Mouse (Mus musculus): ENCODE results near the gene Wwc1. TPM values are rescaled to one million over a fixed set of nuclear protein-coding genes. Genes with fewer than 3 reads are reported as not detected.

Gene Wwc1
- polyA plus RNA-seq, 1 experiment from 2014 or later: 6.5 TPM

- Histone ChIP-seq H3K4me3 (ENCODE audit: low read depth, low read length) (no peak overlapping the region), H3K27ac (ENCODE audit: low read depth, low read length) (no peak overlapping the region), H3K4me1 (ENCODE audit: control insufficient read depth, insufficient read depth, low read length) (peaks cover 6% of the 10 kb centered on the region), H3K4me2 (ENCODE audit: low read depth) (no peak overlapping the region), H3K9ac (ENCODE audit: low read length) (no peak overlapping the region), H3K36me3 (ENCODE audit: control insufficient read depth, insufficient read depth, low read length) (no peaks in the 10 kb centered on the region), H3K9me3 (ENCODE audit: control insufficient read depth, low read length) (no peaks in the 10 kb centered on the region), H3K27me3 (ENCODE audit: control insufficient read depth, insufficient read depth, low read length) (no peaks in the 10 kb centered on the region)
- ATAC-seq (ENCODE audit: insufficient read depth, low FRiP score, low TSS enrichment): no peak
- no peak for DNase-seq (ENCODE audit: low spot score)
- 87% methylated on average over 9 of the region's 9 CpGs for WGBS
These were observed 109.4 kb downstream of the Wwc1 start for GRCm38 (mm10) chr11:35870961-35871360.

DNA sequence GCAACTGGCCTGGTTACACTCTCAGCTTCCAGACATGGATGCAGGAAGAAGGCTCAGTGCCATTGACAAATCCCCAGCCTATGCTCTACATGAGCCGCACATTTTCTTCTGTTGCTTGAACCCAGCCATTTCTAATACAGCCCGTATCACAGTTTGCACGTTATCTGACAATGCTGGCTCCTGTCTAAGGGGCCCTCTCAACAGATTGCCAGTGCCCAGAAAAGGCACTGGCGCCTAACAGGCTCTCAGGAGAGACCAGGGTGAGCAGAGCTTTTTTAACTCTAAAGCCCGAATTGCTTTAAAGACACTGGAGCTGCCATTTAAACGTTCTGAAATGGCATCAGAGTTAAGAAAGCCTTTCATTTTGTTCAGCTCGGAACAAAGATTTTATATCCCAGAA, 114.2 kb downstream of the Wwc1 start:
- Histone ChIP-seq H3K27ac (ENCODE audit: low read depth, low read length) (peak overlapping the region; percentile 89), H3K4me3 (ENCODE audit: low read depth, low read length) (no peak overlapping the region), H3K4me2 (ENCODE audit: low read depth) (no peak overlapping the region), H3K9ac (ENCODE audit: low read length) (no peak overlapping the region), H3K9me3 (ENCODE audit: control insufficient read depth, low read length) (no peaks in the 10 kb centered on the region), H3K27me3 (ENCODE audit: control insufficient read depth, insufficient read depth, low read length) (no peaks in the 10 kb centered on the region), H3K4me1 (ENCODE audit: control insufficient read depth, insufficient read depth, low read length) (peaks cover 23% of the 10 kb centered on the region), H3K36me3 (ENCODE audit: control insufficient read depth, insufficient read depth, low read length) (no peaks in the 10 kb centered on the region)
- no peak for ATAC-seq (ENCODE audit: insufficient read depth, low FRiP score, low TSS enrichment)
- WGBS: 61% methylated on average over 7 of the region's 7 CpGs
- DNase-seq (ENCODE audit: low spot score): no peak

GRCm38 (mm10) chr11:35864981-35865604, 115.2 kb downstream of the Wwc1 start:
- no peaks in the 10 kb centered on the region for H3K27me3 ChIP-seq (ENCODE audit: control insufficient read depth, insufficient read depth, low read length)
- peak overlapping the region; percentile 89 for H3K27ac ChIP-seq (ENCODE audit: low read depth, low read length)
- H3K4me2 ChIP-seq (ENCODE audit: low read depth): peak overlapping the region; percentile 15; the same call in 1 of the 2 replicates
- H3K9me3 ChIP-seq (ENCODE audit: control insufficient read depth, low read length): no peaks in the 10 kb centered on the region
- WGBS: 20% methylated on average over 9 of the region's 9 CpGs
- no peak overlapping the region for H3K4me3 ChIP-seq (ENCODE audit: low read depth, low read length)
- H3K9ac ChIP-seq (ENCODE audit: low read length): peak overlapping the region; percentile 3
- H3K4me1 ChIP-seq (ENCODE audit: control insufficient read depth, insufficient read depth, low read length): peaks cover 23% of the 10 kb centered on the region
- no peaks in the 10 kb centered on the region for H3K36me3 ChIP-seq (ENCODE audit: control insufficient read depth, insufficient read depth, low read length)
- ATAC-seq (ENCODE audit: insufficient read depth, low FRiP score, low TSS enrichment) (peak; percentile 94), DNase-seq (ENCODE audit: low spot score) (peak; percentile 84)

DNA sequence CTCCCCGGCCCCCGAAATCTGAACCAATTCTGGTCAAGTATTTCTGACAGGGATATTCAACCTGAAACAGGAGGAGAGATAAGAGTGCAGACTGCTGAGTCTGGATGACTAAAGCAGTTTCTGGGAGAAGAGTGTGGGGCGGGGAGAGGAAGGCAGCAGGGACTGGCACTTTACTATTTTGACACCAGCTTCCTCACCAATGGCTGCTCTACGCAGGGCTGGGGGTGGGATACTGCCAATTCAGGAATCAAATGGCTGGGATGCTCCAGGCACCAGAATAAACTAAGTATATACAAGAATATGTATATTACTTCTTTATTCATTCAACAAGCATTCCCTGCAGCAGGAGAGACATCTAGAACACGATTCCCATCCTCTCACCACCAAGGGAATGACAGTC, 116.7 kb downstream of the Wwc1 start:
- Histone ChIP-seq H3K9ac (ENCODE audit: low read length) (no peak overlapping the region), H3K4me2 (ENCODE audit: low read depth) (no peak overlapping the region), H3K9me3 (ENCODE audit: control insufficient read depth, low read length) (no peaks in the 10 kb centered on the region), H3K36me3 (ENCODE audit: control insufficient read depth, insufficient read depth, low read length) (no peaks in the 10 kb centered on the region), H3K4me1 (ENCODE audit: control insufficient read depth, insufficient read depth, low read length) (peaks cover 23% of the 10 kb centered on the region), H3K27me3 (ENCODE audit: control insufficient read depth, insufficient read depth, low read length) (no peaks in the 10 kb centered on the region), H3K27ac (ENCODE audit: low read depth, low read length) (no peak overlapping the region), H3K4me3 (ENCODE audit: low read depth, low read length) (no peak overlapping the region)
- 93% methylated on average over 5 of the region's 5 CpGs for WGBS
- DNase-seq (ENCODE audit: low spot score): no peak
- ATAC-seq (ENCODE audit: insufficient read depth, low FRiP score, low TSS enrichment): no peak

- DNase-seq (ENCODE audit: low spot score) (no peak), ATAC-seq (ENCODE audit: insufficient read depth, low FRiP score, low TSS enrichment) (no peak)
- Histone ChIP-seq H3K9me3 (ENCODE audit: control insufficient read depth, low read length) (no peaks in the 10 kb centered on the region), H3K4me3 (ENCODE audit: low read depth, low read length) (no peak overlapping the region), H3K9ac (ENCODE audit: low read length) (no peak overlapping the region), H3K27ac (ENCODE audit: low read depth, low read length) (peak overlapping the region; percentile 72; the same call in 1 of the 2 replicates), H3K4me1 (ENCODE audit: control insufficient read depth, insufficient read depth, low read length) (peaks cover 13% of the 10 kb centered on the region), H3K36me3 (ENCODE audit: control insufficient read depth, insufficient read depth, low read length) (no peaks in the 10 kb centered on the region), H3K4me2 (ENCODE audit: low read depth) (no peak overlapping the region), H3K27me3 (ENCODE audit: control insufficient read depth, insufficient read depth, low read length) (no peaks in the 10 kb centered on the region)
- 72% methylated on average over 12 of the region's 12 CpGs for WGBS
These were observed 122.8 kb downstream of the Wwc1 start for GRCm38 (mm10) chr11:35857395-35858067.

DNA sequence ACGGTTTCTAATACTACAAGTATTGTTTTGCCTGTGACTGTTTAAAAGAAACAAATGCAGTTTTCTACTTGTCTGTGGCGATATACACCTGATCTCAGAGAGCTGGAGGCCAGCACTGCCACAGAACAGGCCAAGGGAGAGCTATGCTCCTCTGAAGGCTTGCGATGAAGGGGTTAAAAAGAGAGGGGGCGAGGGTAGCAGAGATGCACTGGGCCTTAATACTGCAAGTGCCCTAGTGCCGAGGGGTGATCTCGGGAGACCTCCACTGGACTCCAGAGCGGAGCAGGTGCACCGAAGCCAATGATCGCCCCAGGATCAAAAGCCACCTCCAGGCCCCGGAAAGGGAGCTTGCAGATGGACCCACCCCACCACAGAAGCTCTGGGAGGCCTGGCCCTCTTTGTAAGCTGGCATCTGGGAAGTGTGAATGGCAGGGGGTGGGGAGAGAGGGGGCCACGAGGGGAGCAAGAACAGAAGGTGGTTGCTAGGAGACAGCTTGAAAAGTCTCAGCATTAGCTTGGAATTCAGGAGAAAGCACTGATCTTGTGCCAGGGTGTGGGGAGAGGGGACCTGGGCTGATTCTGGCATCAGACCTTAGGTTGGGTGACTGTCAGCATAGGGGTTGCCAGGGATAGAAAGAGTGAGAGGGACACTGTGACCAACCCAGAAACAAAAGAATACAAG, 123.8 kb downstream of the Wwc1 start:
- ATAC-seq (ENCODE audit: insufficient read depth, low FRiP score, low TSS enrichment): peak; percentile 91
- Histone ChIP-seq H3K9me3 (ENCODE audit: control insufficient read depth, low read length) (no peaks in the 10 kb centered on the region), H3K4me2 (ENCODE audit: low read depth) (no peak overlapping the region), H3K4me3 (ENCODE audit: low read depth, low read length) (no peak overlapping the region), H3K27ac (ENCODE audit: low read depth, low read length) (peak overlapping the region; percentile 72), H3K4me1 (ENCODE audit: control insufficient read depth, insufficient read depth, low read length) (peaks cover 13% of the 10 kb centered on the region), H3K9ac (ENCODE audit: low read length) (0 out of 2 replicates have a peak overlapping the region, but pooled peaks have one; percentile 6), H3K27me3 (ENCODE audit: control insufficient read depth, insufficient read depth, low read length) (no peaks in the 10 kb centered on the region), H3K36me3 (ENCODE audit: control insufficient read depth, insufficient read depth, low read length) (no peaks in the 10 kb centered on the region; the same call in 1 of the 2 replicates)
- WGBS: 31% methylated on average over 11 of the region's 11 CpGs
- DNase-seq (ENCODE audit: low spot score): peak; percentile 81

DNA sequence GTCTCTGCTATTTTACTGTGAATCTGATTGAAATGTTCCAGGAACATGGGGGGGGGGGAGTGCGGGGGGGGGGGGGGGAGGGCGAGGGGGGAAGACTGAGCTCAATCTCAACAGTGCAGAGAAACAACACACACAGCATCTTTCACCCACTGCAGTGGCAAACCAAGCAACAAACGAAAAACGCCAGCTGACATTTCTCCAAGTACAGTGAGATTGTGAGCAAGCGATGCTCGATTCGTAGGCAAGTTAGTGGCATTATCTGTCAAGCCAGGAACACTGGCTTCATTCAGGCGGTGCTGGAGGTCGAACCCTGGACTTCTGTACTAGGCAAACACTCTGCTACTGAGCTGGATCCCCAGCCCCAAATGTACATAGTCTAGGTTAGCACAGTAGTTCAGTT, 124.8 kb downstream of the Wwc1 start:
- WGBS: 86% methylated on average over 7 of the region's 9 CpGs
- H3K36me3 ChIP-seq (ENCODE audit: control insufficient read depth, insufficient read depth, low read length): no peaks in the 10 kb centered on the region; the same call in 1 of the 2 replicates
- H3K4me1 ChIP-seq (ENCODE audit: control insufficient read depth, insufficient read depth, low read length): peaks cover 13% of the 10 kb centered on the region
- H3K27me3 ChIP-seq (ENCODE audit: control insufficient read depth, insufficient read depth, low read length): no peaks in the 10 kb centered on the region
- no peaks in the 10 kb centered on the region for H3K9me3 ChIP-seq (ENCODE audit: control insufficient read depth, low read length)
- H3K4me3 ChIP-seq (ENCODE audit: low read depth, low read length): no peak overlapping the region
- no peak overlapping the region for H3K9ac ChIP-seq (ENCODE audit: low read length)
- H3K4me2 ChIP-seq (ENCODE audit: low read depth): no peak overlapping the region
- H3K27ac ChIP-seq (ENCODE audit: low read depth, low read length): no peak overlapping the region
- ATAC-seq (ENCODE audit: insufficient read depth, low FRiP score, low TSS enrichment) (no peak), DNase-seq (ENCODE audit: low spot score) (no peak)

DNA sequence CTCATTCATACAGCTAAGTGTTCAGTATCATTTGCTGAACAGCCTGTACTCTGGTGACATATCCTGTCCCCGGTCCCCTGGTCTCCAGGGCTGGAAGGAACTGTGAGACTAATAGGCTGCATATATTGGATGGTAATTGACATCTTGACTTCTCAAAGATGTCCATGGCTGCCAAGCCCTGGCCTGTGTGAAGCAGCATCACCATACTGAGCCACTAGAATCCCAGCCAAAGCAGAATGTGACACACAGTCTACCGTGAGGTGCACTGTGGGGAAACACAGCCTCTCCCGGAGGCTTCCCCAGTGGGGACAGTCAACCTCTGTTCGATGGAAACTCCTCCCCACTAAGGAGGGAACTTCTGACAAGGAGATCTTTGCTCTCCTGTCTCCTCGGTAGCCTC, 125.4 kb downstream of the Wwc1 start:
- Histone ChIP-seq H3K9me3 (ENCODE audit: control insufficient read depth, low read length) (no peaks in the 10 kb centered on the region), H3K4me1 (ENCODE audit: control insufficient read depth, insufficient read depth, low read length) (peaks cover 13% of the 10 kb centered on the region), H3K4me3 (ENCODE audit: low read depth, low read length) (no peak overlapping the region), H3K36me3 (ENCODE audit: control insufficient read depth, insufficient read depth, low read length) (no peaks in the 10 kb centered on the region; the same call in 1 of the 2 replicates), H3K4me2 (ENCODE audit: low read depth) (no peak overlapping the region), H3K27me3 (ENCODE audit: control insufficient read depth, insufficient read depth, low read length) (no peaks in the 10 kb centered on the region), H3K9ac (ENCODE audit: low read length) (no peak overlapping the region), H3K27ac (ENCODE audit: low read depth, low read length) (no peak overlapping the region)
- DNase-seq (ENCODE audit: low spot score) (no peak), ATAC-seq (ENCODE audit: insufficient read depth, low FRiP score, low TSS enrichment) (no peak)
- 90% methylated on average over 5 of the region's 5 CpGs for WGBS
